Mouse (Mus musculus) spleen, adult 12 weeks (tissue): Measurements from ENCODE around the gene Kank3.
"Not testable (repeated sequence)": the region's sequence is repeated elsewhere in the genome, so short reads cannot be mapped to it uniquely, and the experiment has no call there.

Experiments
- DNase-seq: peaks from one replicate; pipeline ENCODE4 v3.0.0; 2022; ENCODE audit warnings: low spot score

Gene Kank3

DNA sequence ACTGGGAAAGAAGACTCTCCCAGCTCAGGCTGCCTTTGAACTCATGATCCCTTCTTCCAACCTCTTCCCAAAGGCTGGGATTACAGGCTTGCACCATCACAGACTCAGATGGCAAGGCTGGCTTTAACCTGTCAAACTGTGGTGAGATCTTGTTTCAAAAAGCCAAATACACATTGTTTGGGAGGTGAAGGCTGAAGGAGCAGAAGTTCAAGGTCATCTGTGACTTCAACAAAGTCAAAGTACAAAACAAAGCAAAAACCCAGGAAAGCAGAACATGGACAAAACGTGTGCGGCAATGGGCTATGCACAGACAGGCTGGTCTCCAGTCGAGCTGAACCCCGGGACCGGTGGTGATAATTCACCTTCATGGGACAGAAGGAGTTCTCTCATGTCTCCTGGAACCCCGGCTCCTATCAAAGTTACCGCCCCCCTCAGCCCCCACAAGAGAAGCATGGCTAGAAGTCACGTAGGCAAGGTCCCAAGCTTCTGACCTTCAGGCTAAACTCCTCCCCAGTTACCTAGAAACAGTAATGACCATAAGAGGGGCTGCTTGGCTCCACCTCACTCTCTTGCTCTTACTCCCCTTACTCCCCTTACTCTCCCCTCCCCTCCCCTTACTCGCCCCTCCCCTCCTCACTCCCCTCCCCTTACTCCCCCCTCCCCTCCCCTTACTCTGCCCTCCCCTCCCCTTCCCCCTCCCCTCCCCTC lies 3.0 kb upstream of the Kank3 start:
- no peak for DNase-seq

- DNase-seq: no peak
Observed at GRCm38 (mm10) chr17:33808192-33808591, 2.1 kb upstream of the Kank3 start.

- no peak for DNase-seq
Observed at GRCm38 (mm10) chr17:33811142-33811516, 810 bp downstream of the Kank3 start.

- DNase-seq: no peak
Observed at GRCm38 (mm10) chr17:33812475-33812874, 2.2 kb downstream of the Kank3 start.

DNA sequence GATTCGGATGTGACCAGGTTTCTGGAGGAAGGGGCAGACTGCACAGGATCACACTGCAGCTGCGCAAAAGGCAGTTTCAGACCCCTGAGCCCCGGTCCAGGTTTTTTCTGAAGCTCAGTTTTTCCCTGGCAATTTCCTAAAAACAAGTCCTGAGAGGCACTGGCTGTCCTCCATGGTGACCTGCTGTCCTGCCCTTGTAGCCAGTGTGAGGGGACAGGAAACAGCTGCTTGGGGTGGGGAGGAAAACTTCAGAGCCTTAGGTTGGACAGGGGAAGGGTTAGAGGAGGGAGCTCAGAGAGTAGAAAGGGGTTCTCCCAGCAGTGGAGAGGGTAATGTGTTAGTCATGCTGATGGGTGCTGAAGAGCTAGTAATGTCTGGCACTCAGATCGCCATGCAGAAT lies 2.7 kb downstream of the Kank3 start:
- DNase-seq: no peak

- DNase-seq: no peak
Observed at GRCm38 (mm10) chr17:33815399-33815798, 5.1 kb downstream of the Kank3 start.

DNA sequence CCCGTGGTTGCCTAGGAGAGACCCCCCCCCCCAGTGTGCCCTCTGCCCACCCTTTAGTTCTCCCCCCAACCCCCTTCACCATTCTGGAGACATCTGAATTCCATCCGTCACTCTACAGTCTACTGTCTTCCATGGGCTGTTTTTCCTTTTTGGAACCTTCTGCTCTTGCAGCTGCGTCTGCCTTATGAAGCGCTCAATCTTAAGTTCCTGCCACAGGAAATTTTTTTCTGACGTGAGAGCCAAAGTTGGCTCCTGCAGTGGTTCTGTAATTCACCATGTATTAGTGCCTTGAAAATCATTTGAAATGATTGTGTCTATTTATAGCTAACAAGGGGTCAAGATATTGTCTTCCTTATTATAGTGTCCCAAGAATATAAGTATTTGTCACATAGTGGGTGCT lies 6.3 kb downstream of the Kank3 start:
- no peak for DNase-seq

- peak; percentile 77 for DNase-seq
Observed at GRCm38 (mm10) chr17:33817184-33817968, 7.1 kb downstream of the Kank3 start.

GRCm38 (mm10) chr17:33817969-33818643 lies 7.8 kb downstream of the Kank3 start:
- no peak for DNase-seq

GRCm38 (mm10) chr17:33822436-33822959 lies 12.2 kb downstream of the Kank3 start:
- DNase-seq: no peak

DNA sequence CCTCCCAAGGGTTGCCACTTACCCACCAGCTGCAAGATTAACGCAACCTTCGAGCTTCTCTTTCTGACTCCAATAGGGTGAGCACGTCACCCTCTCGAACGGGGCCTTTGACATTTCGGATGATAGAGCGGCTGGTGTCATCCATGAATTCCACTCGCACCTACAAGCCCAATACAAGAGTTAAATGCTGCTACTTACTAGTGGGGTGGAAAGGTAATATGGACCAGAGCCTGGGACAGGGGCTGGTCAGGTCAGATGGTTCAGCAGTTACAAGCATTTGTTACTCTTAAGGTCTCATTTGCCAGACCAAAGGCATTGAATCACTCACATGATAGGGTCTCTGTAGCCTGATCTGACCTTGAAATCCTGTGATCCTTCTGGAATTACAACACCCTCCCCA lies 12.9 kb downstream of the Kank3 start:
- not testable (repeated sequence) for DNase-seq

GRCm38 (mm10) chr17:33824084-33824996 lies 14.0 kb downstream of the Kank3 start, which contains the start of the genes Rps28 and Ndufa7:
Rps28 (minus strand) TSS chr17:33824562.
Ndufa7 (plus strand) TSS chr17:33824572.
- peak; percentile 98 for DNase-seq

DNA sequence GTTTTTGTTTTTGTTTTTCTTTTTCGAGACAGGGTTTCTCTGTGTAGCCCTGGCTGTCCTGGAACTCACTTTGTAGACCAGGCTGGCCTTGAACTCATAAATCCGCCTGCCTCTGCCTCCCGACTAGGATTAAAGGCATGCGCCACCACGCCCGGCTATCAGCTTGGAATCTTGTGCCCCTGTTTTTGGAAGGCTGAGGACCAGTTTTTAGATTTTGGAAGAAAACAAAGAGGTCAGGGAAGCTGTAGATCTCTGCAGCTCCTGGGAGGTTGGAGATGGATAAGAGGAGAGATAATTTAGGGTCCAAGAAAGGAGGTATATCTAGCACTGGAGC lies 14.6 kb downstream of the Kank3 start:
- DNase-seq: not testable (repeated sequence)

DNA sequence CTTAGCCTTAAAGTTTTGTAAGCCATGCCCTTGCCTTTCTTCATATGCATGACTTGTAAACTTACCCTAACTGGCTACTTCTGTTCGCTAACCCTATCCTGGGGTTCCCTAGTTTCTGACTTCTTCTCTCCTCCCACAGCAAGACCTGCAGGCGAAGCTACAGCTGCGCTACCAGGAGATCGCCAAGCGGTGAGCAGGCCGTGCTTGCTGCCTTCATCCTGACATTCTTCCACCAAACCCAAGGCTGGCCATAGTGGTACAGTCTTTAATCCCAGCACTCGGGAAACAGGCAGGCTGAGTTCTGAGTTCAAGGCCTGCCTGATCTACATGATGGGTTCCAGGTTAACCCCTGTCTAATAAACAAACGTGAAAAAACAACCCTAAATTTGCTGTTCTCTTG lies 15.1 kb downstream of the Kank3 start:
- DNase-seq: no peak

DNA sequence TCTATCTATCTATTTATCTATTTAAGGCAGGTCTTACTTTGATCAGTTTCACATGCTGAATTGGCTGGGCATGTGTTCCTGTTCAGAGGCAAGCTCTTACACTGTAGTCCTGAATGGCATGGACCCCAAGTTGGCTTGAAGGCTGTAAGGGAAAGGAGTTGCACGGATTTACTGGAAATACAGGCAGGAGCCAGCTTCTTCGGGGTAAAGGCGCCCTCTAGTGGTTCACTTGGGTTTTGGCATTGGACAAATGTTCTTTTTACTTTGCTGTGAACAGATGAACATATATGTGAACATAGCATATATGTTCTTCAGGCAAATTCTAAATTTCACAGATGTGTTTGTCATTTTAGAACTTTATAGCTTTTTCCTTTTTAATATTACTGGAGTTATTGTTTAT lies 16.5 kb downstream of the Kank3 start:
- DNase-seq: peak; percentile 57

GRCm38 (mm10) chr17:33828892-33829291 lies 18.6 kb downstream of the Kank3 start:
- no peak for DNase-seq

GRCm38 (mm10) chr17:33829561-33829960 lies 19.2 kb downstream of the Kank3 start:
- no peak for DNase-seq

DNA sequence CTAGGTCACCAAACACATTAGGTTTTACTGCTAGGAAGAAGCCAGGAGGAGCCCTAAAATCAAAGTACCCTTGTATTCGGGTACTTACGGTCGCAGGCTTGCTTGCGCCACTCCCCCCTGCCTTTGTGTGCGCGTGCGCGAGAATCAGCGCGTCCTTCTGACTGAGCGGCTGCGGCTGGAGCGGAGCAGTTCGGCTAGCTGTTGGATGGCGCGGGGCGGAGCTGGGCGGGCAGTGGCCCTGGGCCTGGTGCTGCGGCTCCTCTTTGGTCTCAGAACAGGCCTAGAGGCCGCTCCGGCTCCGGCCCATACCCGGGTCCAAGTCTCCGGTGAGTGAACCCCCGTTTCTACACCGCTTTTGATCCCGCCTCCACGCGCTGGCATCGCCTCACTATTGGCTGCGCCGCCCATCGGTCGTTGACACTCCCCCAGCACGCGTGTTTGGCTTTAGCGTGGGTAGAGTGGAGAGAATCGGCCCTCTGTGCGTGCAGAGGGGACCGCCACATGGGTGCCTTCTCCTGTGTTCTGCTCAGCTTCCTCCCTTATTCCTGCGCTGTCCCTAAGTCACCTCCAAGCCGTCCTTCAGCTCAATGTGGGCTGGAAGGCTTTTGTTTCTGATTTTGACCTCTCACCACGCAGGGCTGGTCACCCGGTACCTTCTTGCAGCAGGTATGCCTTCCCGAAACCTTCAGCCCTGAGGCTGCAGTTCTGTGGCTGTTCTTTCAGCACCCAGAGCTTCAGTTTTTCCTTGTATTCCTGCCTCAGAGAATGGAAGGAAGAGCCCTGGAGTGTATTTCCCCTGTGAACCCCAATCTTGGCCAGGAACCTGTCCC lies 32.9 kb downstream of the Kank3 start, which contains the start of gene Cd320:
TSS of gene Cd320 (plus strand) at position 126 of the 830 bp plus-strand sequence.
- DNase-seq: peak; percentile 84

GRCm38 (mm10) chr17:33844196-33844595 lies 33.9 kb downstream of the Kank3 start:
- no peak for DNase-seq

DNA sequence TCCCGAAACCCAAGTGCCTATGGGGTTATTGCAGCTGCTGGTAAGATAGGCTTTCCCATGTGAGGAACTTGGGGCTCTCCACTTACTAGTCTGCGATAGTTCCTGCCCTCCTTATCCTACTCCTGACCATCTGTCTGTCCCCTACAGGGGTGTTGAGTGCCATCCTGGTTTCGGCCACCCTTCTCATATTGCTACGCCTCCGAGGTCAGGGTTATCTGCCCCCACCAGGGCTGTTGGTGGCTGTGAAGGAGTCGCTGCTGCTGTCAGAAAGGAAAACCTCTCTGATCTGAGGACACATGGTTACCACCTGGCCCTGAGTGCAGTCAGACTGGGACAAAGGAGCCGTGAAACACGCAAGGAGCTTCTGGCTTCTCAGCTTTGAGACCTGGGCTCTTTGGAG lies 37.8 kb downstream of the Kank3 start:
- no peak for DNase-seq

DNA sequence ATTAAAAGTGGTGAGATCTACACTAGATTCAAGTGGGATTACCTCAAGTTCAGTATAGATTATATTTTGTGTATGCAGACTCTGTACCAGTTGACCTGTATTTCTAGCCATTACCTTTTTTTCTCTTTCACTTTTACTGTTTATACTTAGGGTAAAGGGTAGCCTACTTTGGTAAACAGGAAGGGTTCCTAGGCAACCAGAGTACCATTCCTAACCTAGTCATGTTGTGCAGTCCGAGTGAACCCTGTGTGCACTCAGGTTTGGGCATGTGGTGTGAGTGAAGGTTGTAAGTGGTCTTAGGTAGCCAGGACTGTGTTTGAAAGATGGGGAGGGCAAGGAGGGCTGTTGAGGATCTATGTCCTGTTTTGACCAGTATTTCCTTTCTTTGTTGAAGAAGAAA lies 41.0 kb downstream of the Kank3 start:
- DNase-seq: no peak
